Mouse (Mus musculus) layer of hippocampus, postnatal 36 days (tissue): ENCODE results near the gene Gm15155. TPM values are rescaled to one million over a fixed set of nuclear protein-coding genes. Genes with fewer than 3 reads are reported as not detected.
"Not testable (repeated sequence)": the region's sequence is repeated elsewhere in the genome, so short reads cannot be mapped to it uniquely, and the experiment has no call there.

Experiments
- DNase-seq, 2 experiments: peaks; one replicate each; pipeline ENCODE4 v3.0.0; 2022
- total RNA-seq, 2 experiments: library from RNA; stranded (reverse); gene quantifications; 2 replicates each; pipeline ENCODE4 v1.2.3; 2021

Gene Gm15155
- total RNA-seq, 2 experiments from 2014 or later, result not detected

DNA sequence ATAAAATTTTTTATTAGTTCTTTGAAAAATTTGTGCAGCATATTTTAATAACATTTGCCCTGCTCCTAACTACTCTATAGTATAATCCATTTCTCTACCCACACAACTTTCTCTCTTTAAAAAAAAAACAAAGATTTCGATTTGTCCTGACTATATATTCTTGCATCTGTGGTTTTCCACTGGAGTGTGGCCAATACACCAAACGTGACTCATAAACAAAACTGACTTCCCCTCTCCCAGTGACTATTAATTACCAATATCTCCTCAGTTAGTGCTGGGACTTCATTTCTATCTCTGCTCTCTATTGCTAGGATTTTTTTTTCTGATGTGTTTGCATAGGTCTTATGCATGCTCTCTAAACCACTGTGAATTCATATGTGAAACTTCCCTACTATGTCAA, 531.2 kb downstream of the Gm15155 start:
- DNase-seq, result no peak

DNA sequence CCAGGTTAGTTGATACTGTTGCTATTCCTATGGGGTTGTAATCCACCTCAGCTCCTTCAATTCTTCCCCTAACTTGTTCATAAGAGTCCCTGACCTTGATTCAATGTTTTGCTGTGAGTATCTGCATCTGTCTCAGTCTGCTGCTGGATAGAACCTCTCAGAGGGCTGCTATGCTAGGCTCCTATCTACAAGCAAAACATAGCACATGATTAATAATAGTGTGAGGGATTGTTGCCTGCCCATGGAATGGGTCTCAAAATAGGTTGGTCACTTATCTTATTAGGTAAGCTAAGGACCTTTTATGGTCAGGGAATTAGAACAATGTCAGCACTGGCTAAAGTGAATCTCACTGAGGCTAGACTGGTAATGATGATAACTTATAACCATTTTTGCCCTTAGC, 547.0 kb downstream of the Gm15155 start:
- no peak for DNase-seq

DNA sequence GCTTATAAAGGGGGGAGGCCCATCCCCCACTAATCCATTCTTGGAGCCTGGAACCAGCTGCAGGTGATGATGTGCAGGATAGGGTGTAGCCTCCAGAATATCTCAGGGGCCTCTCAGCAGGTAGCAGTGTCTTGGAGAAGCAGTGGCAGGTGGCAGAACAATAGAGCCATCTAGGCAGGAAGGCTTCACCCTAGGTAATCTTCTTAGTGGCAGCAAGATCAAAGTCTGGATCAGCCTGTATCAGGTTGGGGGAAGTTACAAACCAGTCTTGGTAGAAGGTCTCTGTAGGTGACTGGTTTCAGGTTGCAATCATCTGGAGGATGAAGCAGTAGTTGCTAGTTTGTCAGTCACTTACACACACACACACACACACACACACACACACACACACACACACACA, 679.3 kb downstream of the Gm15155 start:
- DNase-seq, result not testable (repeated sequence)

Other genes starting within 250 kb of the Gm15155 start
- gene Ptchd1, start 927 bp upstream of the Gm15155 start, total RNA-seq, result 1 to 10 TPM; 6.3 to 6.5 TPM